Mouse (Mus musculus): ENCODE results near the gene Vmn1r52. TPM values are rescaled to one million over a fixed set of nuclear protein-coding genes. Genes with fewer than 3 reads are reported as not detected.
"Not testable (repeated sequence)": the region's sequence is repeated elsewhere in the genome, so short reads cannot be mapped to it uniquely, and the experiment has no call there.

Vmn1r52 gene
- not detected in 2 replicates for polyA plus RNA-seq (2014; fragmentation: Nextera tagmentation; extraction: Ambion mirVana)

DNA sequence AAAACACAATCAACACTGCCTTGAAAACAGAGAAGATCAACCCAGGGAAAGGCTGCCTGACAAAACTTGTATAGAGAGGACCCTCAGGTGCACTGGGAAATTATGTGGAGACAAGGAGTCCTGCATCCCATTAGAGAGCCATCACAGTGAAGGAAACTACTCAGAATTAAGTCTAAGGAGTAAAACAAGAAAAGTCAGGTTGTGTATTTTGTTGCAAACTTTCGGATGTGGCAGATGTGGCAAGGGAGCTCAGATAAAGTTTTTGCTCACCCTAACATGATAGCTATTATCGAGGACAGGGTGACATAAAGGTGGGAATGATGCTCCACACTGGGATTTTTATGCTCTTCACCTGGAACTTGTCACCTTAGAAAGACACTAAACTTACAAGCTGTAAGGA, at the start of gene Vmn1r52:
TSS of gene Vmn1r52 (plus strand) at position 301 of the 400 bp plus-strand sequence.
- no peak within 1 kb of the TSS for H3K9ac ChIP-seq
- DNase-seq (no peak), ATAC-seq (ENCODE audit: insufficient read depth) (no peak)
- no peaks in the 10 kb centered on the region for H3K27me3 ChIP-seq (ENCODE audit: insufficient read depth, low read length)
- H3K4me3 ChIP-seq (ENCODE audit: low read depth, low read length), result no peak within 1 kb of the TSS
- H3K9me3 ChIP-seq (ENCODE audit: low read depth, low read length), result no peaks in the 10 kb centered on the region
- no peak within 1 kb of the TSS for H3K27ac ChIP-seq (ENCODE audit: low read depth)
- 61% methylated on average over 2 of the region's 2 CpGs for WGBS
- H3K4me1 ChIP-seq (ENCODE audit: insufficient read depth), result no peaks in the 10 kb centered on the region
- TF ChIP-seq CTCF (IDR thresholded peaks at IDR 0.05; ENCODE audit: low read depth), result no peak
- no peaks in the 10 kb centered on the region for H3K36me3 ChIP-seq (ENCODE audit: insufficient read depth)
- H3K4me2 ChIP-seq, result no peak within 1 kb of the TSS

DNA sequence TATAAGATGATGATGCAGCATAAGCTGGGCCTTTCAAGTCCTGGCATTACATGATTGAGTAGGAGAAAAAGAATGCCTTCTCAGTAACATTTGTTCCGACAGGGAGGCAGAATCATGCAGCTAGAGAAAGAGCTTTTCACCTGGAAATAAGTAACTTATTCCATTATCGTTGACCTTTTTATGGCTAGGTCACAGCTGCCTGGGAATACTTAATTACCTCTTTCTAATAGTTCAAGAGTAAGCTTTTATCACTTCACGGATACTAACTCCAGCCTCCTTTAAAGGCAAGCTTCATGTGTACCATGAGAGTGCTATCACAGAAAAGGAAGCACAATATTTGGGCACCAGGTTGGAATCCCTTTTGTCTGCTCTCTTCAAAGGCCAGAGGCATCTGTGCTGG, 14.5 kb upstream of the Vmn1r52 start:
- Histone ChIP-seq H3K9me3 (ENCODE audit: low read depth, low read length) (no peaks in the 10 kb centered on the region), H3K4me1 (ENCODE audit: insufficient read depth) (no peaks in the 10 kb centered on the region), H3K36me3 (ENCODE audit: insufficient read depth) (no peaks in the 10 kb centered on the region), H3K27ac (ENCODE audit: low read depth) (no peak overlapping the region), H3K27me3 (ENCODE audit: insufficient read depth, low read length) (no peaks in the 10 kb centered on the region), H3K4me2 (no peak overlapping the region), H3K9ac (no peak overlapping the region), H3K4me3 (ENCODE audit: low read depth, low read length) (no peak overlapping the region)
- ATAC-seq (ENCODE audit: insufficient read depth), result no peak
- TF ChIP-seq CTCF (IDR thresholded peaks at IDR 0.05; ENCODE audit: low read depth), result no peak
- 74% methylated on average over 3 of the region's 3 CpGs for WGBS
- DNase-seq, result no peak

DNA sequence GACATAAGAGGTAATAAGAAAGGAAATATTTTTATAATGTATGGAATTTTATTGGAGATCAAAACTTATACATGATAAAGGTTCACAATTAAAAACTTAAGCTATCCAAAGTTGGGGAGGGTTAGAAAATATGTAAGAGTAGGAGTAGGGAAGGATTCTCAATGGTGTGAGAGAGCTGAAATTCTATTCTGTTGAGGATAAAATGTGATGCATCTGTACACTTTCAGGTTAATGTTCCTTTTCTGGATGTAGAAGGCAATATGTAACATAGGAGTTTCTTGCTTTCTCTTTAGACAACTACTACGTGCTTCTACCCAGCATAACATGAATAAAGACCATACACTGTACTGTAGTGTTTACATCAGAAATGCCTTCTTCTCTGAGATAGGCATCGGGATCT, 27.9 kb downstream of the Vmn1r52 start, which contains the start of gene V1ra8:
TSS of gene V1ra8 (plus strand) at position 301 of the 400 bp plus-strand sequence.
- not testable (repeated sequence) for DNase-seq; H3K4me1 ChIP-seq (ENCODE audit: insufficient read depth); H3K27ac ChIP-seq (ENCODE audit: low read depth); H3K36me3 ChIP-seq (ENCODE audit: insufficient read depth); H3K9ac ChIP-seq; H3K4me2 ChIP-seq; ATAC-seq (ENCODE audit: insufficient read depth); H3K4me3 ChIP-seq (ENCODE audit: low read depth, low read length); H3K27me3 ChIP-seq (ENCODE audit: insufficient read depth, low read length); H3K9me3 ChIP-seq (ENCODE audit: low read depth, low read length)
- 57% methylated on average over 1 of the region's 2 CpGs for WGBS

DNA sequence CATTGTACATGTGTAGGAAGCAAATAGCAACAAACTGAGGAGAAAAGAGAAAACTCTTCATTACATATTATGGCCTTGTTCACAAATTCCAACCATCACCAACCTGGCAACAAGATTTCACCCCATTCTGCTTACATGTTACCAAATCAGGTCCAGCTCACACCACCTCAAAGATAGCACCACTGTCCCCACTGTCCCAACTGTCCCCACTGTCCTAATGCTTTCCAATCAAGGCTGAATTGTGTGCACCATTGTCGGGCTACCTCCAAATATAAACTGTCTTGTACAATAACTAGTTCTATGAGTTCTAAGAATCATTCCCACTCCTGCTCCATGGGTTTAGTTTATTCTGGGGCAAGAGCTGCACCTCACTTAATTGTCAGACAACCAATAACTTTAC, 49.7 kb downstream of the Vmn1r52 start, which contains the start of gene Vmn1r53:
TSS of gene Vmn1r53 (minus strand) at position 101 of the 400 bp plus-strand sequence.
- no peak for DNase-seq
- H3K36me3 ChIP-seq (ENCODE audit: insufficient read depth), result no peaks in the 10 kb centered on the region
- no peak for ATAC-seq (ENCODE audit: insufficient read depth)
- H3K27ac ChIP-seq (ENCODE audit: low read depth), result no peak within 1 kb of the TSS
- 87% methylated on average over 1 of the region's 1 CpGs for WGBS
- no peak within 1 kb of the TSS for H3K4me2 ChIP-seq
- H3K27me3 ChIP-seq (ENCODE audit: insufficient read depth, low read length), result no peaks in the 10 kb centered on the region
- H3K4me1 ChIP-seq (ENCODE audit: insufficient read depth), result no peaks in the 10 kb centered on the region
- no peak within 1 kb of the TSS for H3K9ac ChIP-seq
- no peaks in the 10 kb centered on the region for H3K9me3 ChIP-seq (ENCODE audit: low read depth, low read length)
- TF ChIP-seq CTCF (IDR thresholded peaks at IDR 0.05; ENCODE audit: low read depth), result no peak
- H3K4me3 ChIP-seq (ENCODE audit: low read depth, low read length), result no peak within 1 kb of the TSS

Other genes starting within 250 kb of the Vmn1r52 start
- gene Vmn1r45, start 234.2 kb upstream of the Vmn1r52 start, polyA plus RNA-seq (2014; fragmentation: Nextera tagmentation; extraction: Ambion mirVana), result not detected in 2 replicates
- gene Vmn1r46, start 205.5 kb upstream of the Vmn1r52 start, polyA plus RNA-seq (2014; fragmentation: Nextera tagmentation; extraction: Ambion mirVana), result not detected in 2 replicates
- gene Vmn1r47, start 158.7 kb upstream of the Vmn1r52 start, polyA plus RNA-seq (2014; fragmentation: Nextera tagmentation; extraction: Ambion mirVana), result not detected in 2 replicates
- not detected in 2 replicates for gene Vmn1r48, start 138.0 kb upstream of the Vmn1r52 start, polyA plus RNA-seq (2014; fragmentation: Nextera tagmentation; extraction: Ambion mirVana)
- gene Vmn1r49, start 96.3 kb upstream of the Vmn1r52 start, polyA plus RNA-seq (2014; fragmentation: Nextera tagmentation; extraction: Ambion mirVana), result not detected in 2 replicates
- not detected in 2 replicates for gene Vmn1r50, start 73.4 kb upstream of the Vmn1r52 start, polyA plus RNA-seq (2014; fragmentation: Nextera tagmentation; extraction: Ambion mirVana)
- gene Vmn1r51, start 52.2 kb upstream of the Vmn1r52 start, polyA plus RNA-seq (2014; fragmentation: Nextera tagmentation; extraction: Ambion mirVana), result not detected in 2 replicates
- not detected in 2 replicates for gene V1ra8, start 28.0 kb downstream of the Vmn1r52 start, polyA plus RNA-seq (2014; fragmentation: Nextera tagmentation; extraction: Ambion mirVana)
- 0.16 TPM in 1 of 2 replicates, not detected in the other for gene Vmn1r53, start 49.6 kb downstream of the Vmn1r52 start, polyA plus RNA-seq (2014; fragmentation: Nextera tagmentation; extraction: Ambion mirVana)
- not detected in 2 replicates for gene Vmn1r54, start 71.5 kb downstream of the Vmn1r52 start, polyA plus RNA-seq (2014; fragmentation: Nextera tagmentation; extraction: Ambion mirVana)
- not detected in 2 replicates for gene BC048671, start 126.4 kb downstream of the Vmn1r52 start, polyA plus RNA-seq (2014; fragmentation: Nextera tagmentation; extraction: Ambion mirVana)
- gene Chst13, start 150.4 kb downstream of the Vmn1r52 start, polyA plus RNA-seq (2014; fragmentation: Nextera tagmentation; extraction: Ambion mirVana), result not detected in 2 replicates
- gene Uroc1, start 158.5 kb downstream of the Vmn1r52 start, polyA plus RNA-seq (2014; fragmentation: Nextera tagmentation; extraction: Ambion mirVana), result not detected in 2 replicates
- gene Zxdc, start 194.7 kb downstream of the Vmn1r52 start, polyA plus RNA-seq (2014; fragmentation: Nextera tagmentation; extraction: Ambion mirVana), result 10.4 and 11.9 TPM in 2 replicates

Data from lung, embryonic 14.5 days (tissue).